Mouse (Mus musculus): ENCODE measurements around the gene Cerk.

Cerk gene

GRCm38 (mm10) chr15:86089991-86090529 is 95.9 kb downstream of the Cerk start:
- DNase-seq (ENCODE audit: low spot score), result peak; percentile 67

Measured in ovary, postnatal 14 days (tissue).